Mouse (Mus musculus): ENCODE measurements around the gene Smyd3.

- TF ChIP-seq POLR2A (IDR thresholded peaks at IDR 0.05; ENCODE audit: borderline replicate concordance, low read depth, low read length) = no peak
- no peak for TF ChIP-seq CTCF (IDR thresholded peaks at IDR 0.05; ENCODE audit: low read depth, low read length)
These were observed 368.2 kb downstream of the Smyd3 start for GRCm38 (mm10) chr1:179149468-179150140.

Data from bone marrow macrophage, adult 2 months (primary cell).